Mouse (Mus musculus): Measurements from ENCODE around the gene Klc1. TPM values are rescaled to one million over a fixed set of nuclear protein-coding genes. Genes with fewer than 3 reads are reported as not detected.
A peak's percentile ranks its signal among the peaks of the same experiment; 100 is the strongest.
"Not testable (repeated sequence)": the region's sequence is repeated elsewhere in the genome, so short reads cannot be mapped to it uniquely, and the experiment has no call there.

Gene Klc1
- polyA plus RNA-seq (2016; fragmentation: Nextera tagmentation; extraction: Ambion mirVana): 114 and 121 TPM in 2 replicates

GRCm38 (mm10) chr12:111758381-111759175, at the start of gene Klc1:
Klc1 (plus strand) TSS chr12:111758849.
- WGBS: under 1% methylated on average over 85 of the region's 85 CpGs
- Histone ChIP-seq H3K27me3 (no peaks in the 10 kb centered on the region), H3K9me3 (no peaks in the 10 kb centered on the region), H3K9ac (replicated peaks) (peak within 1 kb of the TSS; percentile 92), H3K36me3 (peaks cover 14% of the 10 kb centered on the region; the same call in 1 of the 2 replicates), H3K4me3 (replicated peaks) (peak within 1 kb of the TSS; percentile 92), H3K4me2 (peak within 1 kb of the TSS; percentile 91), H3K27ac (peak within 1 kb of the TSS; percentile 87), H3K4me1 (replicated peaks) (peaks cover 34% of the 10 kb centered on the region)
- ATAC-seq (ENCODE audit: insufficient number of reproducible peaks, insufficient read depth, low FRiP score, low TSS enrichment, low read depth): peak; percentile 70

GRCm38 (mm10) chr12:111710091-111710490, 48.6 kb upstream of the Klc1 start:
- H3K9me3 ChIP-seq: no peaks in the 10 kb centered on the region
- no peak overlapping the region for H3K4me2 ChIP-seq
- 91% methylated on average over 10 of the region's 10 CpGs for WGBS
- H3K27ac ChIP-seq: no peak overlapping the region
- no peaks in the 10 kb centered on the region for H3K27me3 ChIP-seq
- H3K4me1 ChIP-seq (replicated peaks): peaks cover 24% of the 10 kb centered on the region
- no peak overlapping the region for H3K9ac ChIP-seq (replicated peaks)
- H3K4me3 ChIP-seq (replicated peaks): no peak overlapping the region
- ATAC-seq (ENCODE audit: insufficient number of reproducible peaks, insufficient read depth, low FRiP score, low TSS enrichment, low read depth): no peak
- peaks cover 54% of the 10 kb centered on the region for H3K36me3 ChIP-seq

- H3K36me3 ChIP-seq: peaks cover 54% of the 10 kb centered on the region
Measured at GRCm38 (mm10) chr12:111712476-111712875, 46.2 kb upstream of the Klc1 start.

GRCm38 (mm10) chr12:111713004-111713651, 45.5 kb upstream of the Klc1 start, which contains the start of the genes Bag5 and Apopt1:
Bag5 (minus strand) TSS chr12:111713257.
Apopt1 (plus strand) TSS chr12:111713261.
- Histone ChIP-seq H3K27ac (peak within 1 kb of the TSS; percentile 81), H3K9me3 (no peaks in the 10 kb centered on the region), H3K36me3 (peaks cover 47% of the 10 kb centered on the region), H3K27me3 (no peaks in the 10 kb centered on the region), H3K4me1 (replicated peaks) (peaks cover 20% of the 10 kb centered on the region), H3K9ac (replicated peaks) (peak within 1 kb of the TSS; percentile 95), H3K4me3 (replicated peaks) (peak within 1 kb of the TSS; percentile 100), H3K4me2 (peak within 1 kb of the TSS; percentile 84)
- WGBS: under 1% methylated on average over 85 of the region's 86 CpGs
- peak; percentile 84 for ATAC-seq (ENCODE audit: insufficient number of reproducible peaks, insufficient read depth, low FRiP score, low TSS enrichment, low read depth)

More at GRCm38 (mm10) chr12:111712476-111712875, 46.2 kb upstream of the Klc1 start:
- Histone ChIP-seq H3K27me3 (no peaks in the 10 kb centered on the region), H3K4me3 (replicated peaks) (peak overlapping the region; percentile 100), H3K9ac (replicated peaks) (peak overlapping the region; percentile 95), H3K27ac (peak overlapping the region; percentile 81), H3K4me1 (replicated peaks) (peaks cover 20% of the 10 kb centered on the region), H3K4me2 (peak overlapping the region; percentile 84), H3K9me3 (no peaks in the 10 kb centered on the region)
- WGBS: 2% methylated on average over 33 of the region's 33 CpGs
- ATAC-seq (ENCODE audit: insufficient number of reproducible peaks, insufficient read depth, low FRiP score, low TSS enrichment, low read depth): no peak

DNA sequence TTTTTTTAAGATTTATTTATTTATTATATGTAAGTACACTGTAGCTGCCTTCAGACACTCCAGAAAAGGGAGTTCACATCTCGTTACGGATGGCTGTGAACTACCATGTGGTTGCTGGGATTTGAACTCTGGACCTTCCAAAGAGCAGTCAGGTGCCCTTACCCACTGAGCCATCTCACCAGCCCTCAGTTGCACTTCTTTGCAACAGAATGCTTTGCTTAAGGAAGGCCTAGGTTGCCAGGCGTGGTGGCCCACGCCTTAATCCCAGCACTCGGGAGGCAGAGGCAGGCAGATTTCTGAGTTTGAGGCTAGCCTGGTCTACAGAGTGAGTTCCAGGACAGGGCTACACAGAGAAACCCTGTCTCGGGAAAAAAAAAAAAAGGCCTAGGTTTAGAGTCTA, 44.8 kb upstream of the Klc1 start:
- not testable (repeated sequence) for H3K9ac ChIP-seq (replicated peaks); H3K9me3 ChIP-seq; H3K27me3 ChIP-seq; ATAC-seq (ENCODE audit: insufficient number of reproducible peaks, insufficient read depth, low FRiP score, low TSS enrichment, low read depth); H3K27ac ChIP-seq
- H3K4me3 ChIP-seq (replicated peaks): peak overlapping the region; percentile 100
- 77% methylated on average over 6 of the region's 6 CpGs for WGBS
- H3K36me3 ChIP-seq: peaks cover 40% of the 10 kb centered on the region
- H3K4me1 ChIP-seq (replicated peaks): peaks cover 23% of the 10 kb centered on the region
- H3K4me2 ChIP-seq: peak overlapping the region; percentile 84

GRCm38 (mm10) chr12:111716505-111716904, 42.1 kb upstream of the Klc1 start:
- peaks cover 15% of the 10 kb centered on the region for H3K36me3 ChIP-seq
- no peak overlapping the region for H3K27ac ChIP-seq
- no peak overlapping the region for H3K4me3 ChIP-seq (replicated peaks)
- no peak for ATAC-seq (ENCODE audit: insufficient number of reproducible peaks, insufficient read depth, low FRiP score, low TSS enrichment, low read depth)
- H3K4me2 ChIP-seq: no peak overlapping the region
- H3K9me3 ChIP-seq: no peaks in the 10 kb centered on the region
- H3K27me3 ChIP-seq: no peaks in the 10 kb centered on the region
- 97% methylated on average over 7 of the region's 7 CpGs for WGBS
- H3K4me1 ChIP-seq (replicated peaks): peaks cover 20% of the 10 kb centered on the region
- H3K9ac ChIP-seq (replicated peaks): no peak overlapping the region

- peaks cover 21% of the 10 kb centered on the region for H3K36me3 ChIP-seq
- 67% methylated on average over 8 of the region's 8 CpGs for WGBS
- no peak overlapping the region; the same call in 1 of the 2 replicates for H3K27ac ChIP-seq
- H3K9me3 ChIP-seq: no peaks in the 10 kb centered on the region
- ATAC-seq (ENCODE audit: insufficient number of reproducible peaks, insufficient read depth, low FRiP score, low TSS enrichment, low read depth): no peak
- H3K27me3 ChIP-seq: no peaks in the 10 kb centered on the region
- no peak overlapping the region for H3K4me3 ChIP-seq (replicated peaks)
- no peak overlapping the region for H3K4me2 ChIP-seq
- H3K4me1 ChIP-seq (replicated peaks): peaks cover 13% of the 10 kb centered on the region
- 0 out of 2 replicates have a peak overlapping the region, but pooled peaks have one; percentile 18 for H3K9ac ChIP-seq (replicated peaks)
Measured at GRCm38 (mm10) chr12:111718656-111719055, 40.0 kb upstream of the Klc1 start.

DNA sequence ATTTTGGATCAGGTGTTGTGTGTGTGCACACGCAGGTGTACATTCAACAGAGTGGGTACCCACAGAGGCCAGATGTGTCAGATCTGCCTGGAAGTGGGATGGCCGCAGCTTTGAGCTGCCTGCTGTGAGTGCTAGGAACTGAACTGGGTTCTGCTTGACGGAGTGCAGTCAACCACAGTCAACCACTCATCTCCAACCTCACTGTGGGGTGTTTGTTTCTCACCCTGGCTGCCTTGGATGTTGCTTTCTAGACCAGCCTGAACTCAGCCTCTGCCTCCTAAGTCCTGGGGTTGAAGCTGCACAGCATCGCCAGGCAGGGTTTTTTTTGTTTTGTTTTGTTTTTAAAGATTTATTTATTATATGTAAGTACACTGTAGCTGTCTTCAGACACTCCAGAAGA, 38.4 kb upstream of the Klc1 start:
- no peak for ATAC-seq (ENCODE audit: insufficient number of reproducible peaks, insufficient read depth, low FRiP score, low TSS enrichment, low read depth)
- 0 out of 2 replicates have a peak, but pooled peaks cover 2% of the 10 kb centered on the region for H3K4me1 ChIP-seq (replicated peaks)
- no peak overlapping the region for H3K9ac ChIP-seq (replicated peaks)
- no peaks in the 10 kb centered on the region for H3K27me3 ChIP-seq
- H3K36me3 ChIP-seq: peaks cover 31% of the 10 kb centered on the region
- H3K4me2 ChIP-seq: no peak overlapping the region
- 88% methylated on average over 4 of the region's 4 CpGs for WGBS
- no peak overlapping the region for H3K4me3 ChIP-seq (replicated peaks)
- H3K27ac ChIP-seq: no peak overlapping the region
- H3K9me3 ChIP-seq: no peaks in the 10 kb centered on the region

DNA sequence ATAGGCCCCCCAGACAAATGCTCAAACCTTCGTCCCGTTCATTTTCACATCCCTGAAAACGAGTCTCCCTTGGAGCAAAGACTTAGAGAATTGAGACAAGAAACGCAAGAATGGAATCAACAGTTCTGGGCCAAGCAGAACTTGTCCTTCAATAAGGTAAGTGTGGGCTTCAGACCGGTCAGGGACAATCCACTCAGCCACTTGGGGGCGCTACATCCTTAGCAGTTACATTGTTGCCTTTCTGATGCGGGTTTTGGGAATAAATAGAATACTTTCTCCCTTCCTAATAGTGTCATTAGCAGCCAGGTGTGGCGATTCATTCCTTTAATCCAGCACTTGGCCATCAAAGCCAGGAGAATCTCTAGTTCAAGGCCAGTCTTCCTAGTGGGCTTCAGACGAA, 36.0 kb upstream of the Klc1 start:
- H3K9ac ChIP-seq (replicated peaks): no peak overlapping the region
- no peak for ATAC-seq (ENCODE audit: insufficient number of reproducible peaks, insufficient read depth, low FRiP score, low TSS enrichment, low read depth)
- WGBS: 74% methylated on average over 9 of the region's 9 CpGs
- no peak overlapping the region for H3K4me3 ChIP-seq (replicated peaks)
- H3K4me2 ChIP-seq: no peak overlapping the region
- H3K36me3 ChIP-seq: peaks cover 44% of the 10 kb centered on the region
- H3K9me3 ChIP-seq: no peaks in the 10 kb centered on the region
- H3K27ac ChIP-seq: no peak overlapping the region
- peaks cover 2% of the 10 kb centered on the region; the same call in 1 of the 2 replicates for H3K4me1 ChIP-seq (replicated peaks)
- no peaks in the 10 kb centered on the region for H3K27me3 ChIP-seq

GRCm38 (mm10) chr12:111724638-111725337, 33.9 kb upstream of the Klc1 start:
- Histone ChIP-seq H3K27ac (0 out of 2 replicates have a peak overlapping the region, but pooled peaks have one; percentile 29), H3K9ac (replicated peaks) (no peak overlapping the region)
- WGBS: 65% methylated on average over 6 of the region's 6 CpGs

More at GRCm38 (mm10) chr12:111724638-111725337, 33.9 kb upstream of the Klc1 start:
- H3K9me3 ChIP-seq: no peaks in the 10 kb centered on the region
- no peak overlapping the region for H3K4me2 ChIP-seq
- no peak for ATAC-seq (ENCODE audit: insufficient number of reproducible peaks, insufficient read depth, low FRiP score, low TSS enrichment, low read depth)
- peaks cover 62% of the 10 kb centered on the region for H3K36me3 ChIP-seq
- no peak overlapping the region for H3K4me3 ChIP-seq (replicated peaks)
- H3K27me3 ChIP-seq: no peaks in the 10 kb centered on the region
- no peaks in the 10 kb centered on the region; the same call in 1 of the 2 replicates for H3K4me1 ChIP-seq (replicated peaks)
